Mouse (Mus musculus) fat pad, adult 2 months (tissue): ENCODE measurements around the gene Coq9.

Experiments used
- DNase-seq: peaks from one replicate; pipeline ENCODE4 v3.0.0-alpha.2; 2011; ENCODE audit warnings: low read depth, low spot score; ENCODE audit errors: extremely low read depth

The Coq9 gene

DNA sequence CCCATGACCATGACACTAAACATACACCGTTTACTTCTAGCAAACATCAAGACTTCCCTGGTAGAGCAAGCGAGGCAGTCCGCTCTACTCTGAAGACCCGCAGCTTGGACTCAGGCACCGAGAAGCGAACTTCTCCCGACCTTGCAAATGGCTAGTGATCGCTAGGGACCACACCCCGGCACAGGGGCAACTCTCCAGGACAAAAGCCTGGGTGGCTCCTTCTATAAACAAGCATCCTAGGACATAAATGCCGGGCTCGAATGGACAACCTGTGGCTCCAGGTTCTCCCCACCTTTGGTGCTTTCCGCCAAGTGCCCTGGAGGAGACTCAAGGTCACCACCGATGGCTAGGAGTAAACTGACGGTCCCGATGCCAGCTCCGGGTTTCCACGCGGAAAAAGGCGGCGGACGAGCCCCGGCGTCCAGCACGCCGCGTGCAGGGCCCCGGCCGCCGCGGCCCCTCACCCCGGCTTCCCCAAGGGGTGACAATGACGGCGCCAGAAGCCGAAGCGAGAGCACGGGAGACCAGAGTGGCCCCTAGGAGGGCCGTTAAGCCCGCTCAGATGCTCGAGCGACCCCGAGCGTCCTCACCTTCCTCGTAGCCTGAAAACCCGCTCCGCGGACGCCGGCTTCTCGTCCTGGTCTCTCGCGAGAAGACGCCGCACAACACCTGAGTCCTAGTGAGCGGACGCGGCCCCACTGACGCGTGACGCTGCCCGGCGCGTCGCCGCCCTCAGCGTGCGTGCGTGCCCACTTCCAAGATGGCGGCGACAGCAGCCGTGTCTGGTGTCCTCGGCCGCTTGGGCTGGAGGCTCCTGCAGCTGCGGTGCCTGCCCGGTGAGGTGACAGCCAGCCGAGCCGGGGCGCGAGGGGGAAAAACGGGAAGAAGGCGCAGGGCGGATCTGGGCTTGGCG, at the start of gene Coq9, which contains the start of gene Ciapin1:
Coq9 (plus strand) TSS at position 660 of the 913 bp plus-strand sequence.
Ciapin1 (minus strand) TSS at position 697 of the 913 bp plus-strand sequence.
- no peak for DNase-seq

- DNase-seq: no peak
Measured at GRCm38 (mm10) chr8:94789256-94789955, 48.7 kb upstream of the Coq9 start.

GRCm38 (mm10) chr8:94794368-94794767, 43.8 kb upstream of the Coq9 start:
- no peak for DNase-seq

GRCm38 (mm10) chr8:94794782-94795181, 43.3 kb upstream of the Coq9 start:
- no peak for DNase-seq

- no peak for DNase-seq
Measured at GRCm38 (mm10) chr8:94800278-94800968, 37.7 kb upstream of the Coq9 start.

DNA sequence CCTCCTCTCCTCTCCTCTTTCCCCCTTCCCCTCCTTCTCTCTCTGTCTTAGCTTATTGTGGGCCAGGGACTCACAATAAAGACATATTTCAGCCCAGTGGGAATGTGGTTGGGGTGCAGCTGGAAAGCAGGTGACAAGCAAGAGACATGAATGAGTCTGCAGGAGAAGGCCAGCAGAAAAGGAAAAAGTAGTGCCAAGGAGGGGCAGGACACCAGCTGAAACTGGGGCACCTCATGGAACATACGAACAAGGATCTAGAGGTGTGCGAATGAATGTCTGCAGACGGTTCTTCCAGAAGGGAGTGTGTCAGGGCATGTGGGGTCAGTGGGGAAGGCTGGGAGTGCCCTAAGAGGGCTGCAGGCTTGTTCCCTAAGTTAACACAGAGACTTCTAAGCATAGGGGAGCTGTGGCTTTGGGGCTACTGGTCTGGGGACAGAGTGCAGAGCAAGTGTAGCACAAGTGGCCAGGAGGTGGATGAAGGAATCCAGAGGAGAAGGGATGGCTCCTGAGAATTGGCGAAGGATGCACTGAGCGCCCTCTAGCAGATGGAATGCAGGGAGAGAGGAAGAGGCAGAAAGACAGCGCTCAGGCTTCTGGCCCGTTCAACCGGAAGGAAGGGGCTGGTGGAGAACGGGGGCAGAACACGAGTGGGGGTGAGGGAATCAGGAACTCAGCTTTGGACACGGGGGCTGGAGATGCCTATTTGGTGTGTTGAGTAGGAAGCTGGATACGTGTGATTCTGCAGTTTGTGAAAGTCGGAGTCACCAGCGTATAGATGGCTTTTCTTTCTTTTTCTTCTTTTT, 36.6 kb upstream of the Coq9 start:
- DNase-seq: no peak

- DNase-seq: no peak
Measured at GRCm38 (mm10) chr8:94802375-94802774, 35.7 kb upstream of the Coq9 start.

- no peak for DNase-seq
Measured at GRCm38 (mm10) chr8:94803551-94803950, 34.6 kb upstream of the Coq9 start.

DNA sequence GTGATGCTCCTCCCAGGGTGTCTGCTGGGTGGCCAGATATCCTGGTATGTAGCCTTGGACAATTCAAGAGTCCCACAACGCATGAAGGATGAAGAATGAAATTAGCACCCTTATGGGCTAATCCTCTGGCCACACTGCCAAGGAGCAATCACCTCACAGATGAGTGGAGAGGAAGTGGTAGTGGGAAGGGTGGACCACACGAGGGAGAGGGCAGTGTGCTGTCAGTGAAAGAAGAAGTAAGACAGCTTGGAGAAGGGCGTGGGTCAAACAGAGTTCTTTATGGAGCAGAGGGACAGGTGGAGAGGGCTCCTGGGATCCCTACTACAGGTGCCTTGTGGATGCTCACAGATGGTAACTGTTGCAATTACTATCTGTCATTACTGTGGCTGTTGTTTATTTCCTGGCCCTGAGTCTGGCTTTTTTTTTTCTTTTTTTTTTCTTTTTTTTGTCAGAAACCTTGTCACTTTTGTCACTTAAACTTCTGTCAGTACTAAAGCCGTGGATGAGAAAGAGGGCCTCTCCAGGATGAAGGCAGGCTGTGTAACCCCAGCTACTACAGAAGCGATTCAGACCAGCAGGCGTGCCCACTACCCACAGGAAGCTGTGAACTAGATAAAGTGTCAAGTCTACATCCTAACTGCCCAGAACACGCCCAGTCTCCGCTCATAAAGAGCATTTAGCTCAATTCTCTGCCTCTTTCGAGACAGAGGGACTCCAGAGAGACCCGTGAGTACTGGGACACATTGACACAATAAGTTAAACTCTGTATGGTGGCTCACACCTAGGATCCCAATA, 33.4 kb upstream of the Coq9 start:
- no peak for DNase-seq

DNA sequence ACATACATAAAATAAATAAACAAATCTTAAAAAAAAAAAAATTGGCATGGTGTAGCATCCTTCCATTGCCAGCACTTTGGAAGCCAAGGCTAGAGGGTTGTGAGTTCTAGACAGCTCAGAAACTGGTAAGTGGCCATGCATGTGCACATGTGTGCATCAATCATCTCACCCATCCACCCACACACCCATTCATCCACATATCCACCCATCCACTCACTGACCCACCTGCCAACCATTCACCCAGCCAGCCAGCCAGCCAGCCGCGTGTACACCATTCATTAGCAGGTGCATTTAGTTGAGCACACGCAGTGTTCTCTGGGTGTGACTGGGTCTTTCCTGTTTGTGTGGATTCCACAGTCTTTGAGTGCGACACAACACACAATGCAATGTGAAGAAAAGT, 32.3 kb upstream of the Coq9 start:
- no peak for DNase-seq

DNA sequence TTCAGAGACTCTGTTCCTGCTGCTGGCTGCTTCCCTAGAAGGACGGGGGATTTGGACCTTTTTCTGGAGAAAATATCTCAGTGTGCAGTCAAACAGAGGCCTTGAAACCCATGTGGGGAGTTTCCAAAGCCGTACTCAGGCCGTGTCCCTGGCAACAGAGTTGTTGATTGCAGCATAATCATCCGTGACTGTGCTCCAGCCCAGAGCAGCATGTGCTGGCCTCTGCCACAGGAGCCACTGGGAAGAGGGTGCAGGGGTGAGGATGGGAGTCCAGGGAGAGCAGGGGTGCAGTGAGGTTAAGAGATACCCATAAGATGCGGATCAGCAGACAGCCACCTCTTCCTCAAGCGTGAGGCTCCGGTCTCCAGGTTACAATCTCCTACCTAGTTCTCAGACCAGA, 30.6 kb upstream of the Coq9 start:
- DNase-seq: no peak

DNA sequence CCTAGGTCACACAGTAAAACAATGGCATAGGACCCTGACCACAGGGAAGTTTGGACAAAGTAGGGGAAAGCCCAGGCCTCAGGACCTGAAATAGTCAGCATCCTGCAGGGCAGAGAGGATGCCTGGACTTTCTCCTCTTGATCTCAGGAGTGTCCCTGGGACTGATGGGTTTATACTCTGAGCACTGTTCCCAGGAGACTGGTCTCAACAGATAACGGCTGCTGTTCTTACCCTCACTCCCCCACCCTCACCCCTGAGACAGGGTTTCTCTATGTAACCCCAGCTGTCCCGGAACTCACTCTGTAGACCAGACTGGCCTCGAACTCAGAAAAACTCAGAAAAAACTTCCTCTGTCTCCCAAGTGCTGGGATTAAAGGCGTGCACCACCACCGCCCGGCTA, 29.7 kb upstream of the Coq9 start:
- no peak for DNase-seq

DNA sequence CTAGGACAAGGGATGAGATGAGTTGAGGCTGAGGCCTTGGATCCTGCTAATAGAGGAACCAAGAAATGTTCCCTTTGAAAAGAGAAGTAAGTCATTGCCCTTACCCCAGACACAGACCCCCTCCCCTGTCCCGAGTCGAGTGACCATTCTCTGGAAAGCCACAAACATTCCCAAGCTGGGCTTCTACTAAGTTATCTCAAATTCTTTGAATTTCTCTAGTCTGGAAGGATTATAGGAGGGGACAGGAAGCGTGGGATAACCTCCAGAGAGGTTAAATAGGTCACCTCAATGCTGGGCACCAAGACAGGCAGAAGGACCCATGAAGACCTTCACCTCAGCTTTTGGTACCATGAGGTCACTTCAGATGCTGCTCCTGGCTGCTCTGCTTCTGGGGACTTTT, 28.0 kb upstream of the Coq9 start, which contains the start of gene Ccl17:
Ccl17 (plus strand) TSS at position 301 of the 400 bp plus-strand sequence.
- DNase-seq: no peak

GRCm38 (mm10) chr8:94810855-94811254, 27.3 kb upstream of the Coq9 start:
- no peak for DNase-seq

DNA sequence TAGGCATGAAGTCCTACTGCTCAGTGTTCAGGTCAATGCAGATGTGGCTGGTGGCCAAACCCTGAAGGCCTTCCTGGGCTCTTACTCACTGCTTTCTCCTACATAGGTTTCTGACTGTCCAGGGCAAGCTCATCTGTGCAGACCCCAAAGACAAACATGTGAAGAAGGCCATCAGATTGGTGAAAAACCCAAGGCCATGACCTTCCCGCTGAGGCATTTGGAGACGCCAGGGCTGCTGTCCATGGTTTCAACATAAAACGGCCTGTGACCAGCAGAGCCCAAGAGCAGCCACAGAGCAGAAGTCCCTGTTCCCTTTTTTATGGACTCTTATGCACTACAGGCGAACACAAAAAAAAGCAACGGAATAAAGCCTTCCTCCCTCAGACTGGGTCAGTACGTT, 26.5 kb upstream of the Coq9 start:
- no peak for DNase-seq

DNA sequence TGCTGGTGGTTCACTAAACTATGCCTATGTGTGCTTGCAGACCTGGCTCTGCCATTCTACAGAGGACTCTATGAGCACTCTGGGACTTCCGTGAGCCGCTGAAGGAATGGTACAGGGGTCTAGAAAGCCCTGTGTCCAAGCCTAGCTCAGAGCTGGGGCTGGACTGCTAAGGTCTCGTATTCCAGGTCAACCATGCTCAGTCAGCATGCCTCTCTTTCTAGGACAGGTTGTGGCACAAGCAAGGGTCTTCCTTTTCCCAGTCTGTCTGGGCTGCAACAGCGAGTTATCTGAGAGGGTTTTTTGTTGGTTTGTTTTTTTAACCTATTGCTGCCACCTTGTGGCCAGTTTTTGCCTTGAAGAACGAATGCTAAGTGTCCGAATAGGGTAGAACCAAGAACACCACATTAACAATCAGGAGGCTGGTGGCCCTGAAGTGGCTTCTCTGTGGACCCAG, 25.4 kb upstream of the Coq9 start:
- DNase-seq: no peak

DNA sequence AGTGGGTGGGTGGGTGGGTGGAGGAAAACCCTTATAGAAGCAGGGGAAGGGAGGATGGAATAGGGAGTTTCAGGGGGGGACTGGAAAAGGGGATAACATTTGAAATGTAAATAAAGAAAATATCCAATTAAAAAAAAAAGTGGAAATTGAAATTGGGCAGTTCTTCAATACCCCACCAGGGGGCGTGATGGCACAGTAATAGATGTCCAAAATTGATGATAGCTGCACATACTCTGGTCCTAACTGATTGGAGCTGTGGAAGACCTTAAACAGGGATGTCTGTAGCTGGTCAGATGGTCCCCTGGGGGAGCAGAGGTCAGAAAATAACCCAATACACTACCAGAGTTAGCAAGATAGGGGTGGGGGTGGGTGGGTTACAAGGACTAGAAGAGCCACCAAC, 23.6 kb upstream of the Coq9 start:
- no peak for DNase-seq

DNA sequence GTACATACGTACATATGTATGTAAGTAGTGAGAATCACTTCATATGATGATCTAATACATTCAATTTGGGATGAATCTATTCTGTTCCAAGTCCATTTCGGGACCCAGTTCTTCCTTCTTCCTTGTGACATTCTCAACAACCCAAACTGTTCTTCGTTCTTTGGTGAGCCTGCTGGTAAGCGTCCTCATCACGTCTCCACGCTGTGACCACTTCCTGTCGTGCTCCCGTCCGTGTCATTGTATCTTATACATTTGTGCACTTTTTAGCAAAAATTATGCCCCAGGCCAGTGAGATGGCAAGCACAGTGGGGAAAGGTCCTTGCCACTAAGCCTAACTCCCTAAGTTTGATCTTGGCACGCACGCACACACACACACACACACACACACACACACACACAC, 20.2 kb upstream of the Coq9 start:
- DNase-seq: no peak

DNA sequence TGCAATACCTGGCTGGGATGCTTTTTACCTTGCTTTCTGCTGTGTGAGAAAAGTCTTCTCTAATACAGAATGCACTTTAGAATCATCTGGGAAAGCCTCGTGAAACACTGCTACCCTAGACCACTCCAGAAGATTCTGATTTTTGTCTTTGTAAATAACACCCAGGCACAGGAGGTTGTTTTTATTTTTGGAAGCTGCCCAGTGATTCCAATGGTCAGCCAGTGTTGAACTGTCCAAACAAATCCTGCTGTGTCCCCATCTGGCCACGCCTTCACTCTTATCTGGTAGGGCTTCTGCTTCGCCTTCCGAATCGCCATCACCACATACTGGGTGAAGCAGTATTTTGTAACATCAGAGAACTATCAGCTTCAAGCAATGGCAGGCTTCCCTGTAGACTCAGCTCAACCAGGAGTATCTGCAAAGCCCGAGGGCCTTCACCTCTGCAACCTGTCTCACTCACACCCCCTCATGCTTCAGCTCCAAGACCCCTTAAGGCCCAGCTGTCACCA, 18.4 kb upstream of the Coq9 start:
- no peak for DNase-seq

- peak; percentile 68 for DNase-seq
Measured at GRCm38 (mm10) chr8:94820553-94820952, 17.6 kb upstream of the Coq9 start.
